Mouse (Mus musculus) forebrain, embryonic 11.5 days (tissue): Measurements from ENCODE around the gene Pi4k2a. TPM values are rescaled to one million over a fixed set of nuclear protein-coding genes. Genes with fewer than 3 reads are reported as not detected.

Source experiments
- ATAC-seq: fragments of 200-750 bp; cut with Nextera tagmentation; replicated peaks from 2 replicates; pipeline ENCODE4 v1.8.0; 2017; ENCODE audit warnings: moderate TSS enrichment; ENCODE audit not compliant: low FRiP score
- DNase-seq: peaks from one replicate; pipeline ENCODE4 v3.0.0-alpha.2; 2017; ENCODE audit warnings: low spot score
- H3K27ac ChIP-seq: fragments of 300-500 bp; sonication (generic); 2 replicates; pipeline ENCODE4 v1.5.1; 2014; ENCODE audit warnings: low read depth, low read length
- H3K27me3 ChIP-seq: fragments of 300-500 bp; sonication (generic); 2 replicates; pipeline ENCODE4 v1.6.1; 2014; ENCODE audit warnings: mild to moderate bottlenecking, low read length, mixed read lengths; ENCODE audit not compliant: control insufficient read depth, insufficient read depth
- H3K36me3 ChIP-seq: fragments of 300-500 bp; sonication (generic); 2 replicates; pipeline ENCODE4 v1.6.1; 2014; ENCODE audit warnings: mild to moderate bottlenecking, low read length, moderate library complexity, mixed read lengths; ENCODE audit not compliant: control insufficient read depth, insufficient read depth
- H3K4me1 ChIP-seq: fragments of 300-500 bp; sonication (generic); replicated peaks from 2 replicates; pipeline ENCODE4 v1.6.1; 2014; ENCODE audit warnings: low read length, mixed read lengths; ENCODE audit not compliant: control insufficient read depth, insufficient read depth
- H3K4me2 ChIP-seq: fragments of 300-500 bp; sonication (generic); 2 replicates; pipeline ENCODE4 v1.6.1; 2014; ENCODE audit warnings: low read depth, mild to moderate bottlenecking, low read length, moderate library complexity, mixed read lengths; ENCODE audit not compliant: severe bottlenecking
- H3K4me3 ChIP-seq: fragments of 300-500 bp; sonication (generic); 2 replicates; pipeline ENCODE4 v1.5.1; 2014; ENCODE audit warnings: low read depth, low read length
- H3K9ac ChIP-seq: fragments of 300-500 bp; sonication (generic); 2 replicates; pipeline ENCODE4 v1.6.1; 2014; ENCODE audit warnings: low read length
- H3K9me3 ChIP-seq: fragments of 300-500 bp; sonication (generic); 2 replicates; pipeline ENCODE4 v1.6.1; 2016; ENCODE audit warnings: low read length, mixed read lengths; ENCODE audit not compliant: control insufficient read depth
- WGBS: fragments of 180-500 bp; shearing (Covaris S2); extraction: QIAGEN DNeasy Blood & Tissue Kit; methylation state at CpG from one replicate; pipeline ENCODE4 v1.1.7; 2014; 5-methylcytosine and 5-hydroxymethylcytosine counted together
- polyA plus RNA-seq: library from polyadenylated mRNA; unstranded; fragments of >200 nt; fragmentation: Nextera tagmentation; extraction: Ambion mirVana; gene quantifications from 2 replicates; pipeline ENCODE4 v1.2.1, GENCODE M21; 2014

The Pi4k2a gene
- polyA plus RNA-seq, 1 experiment from 2014 or later: 29.0 TPM

DNA sequence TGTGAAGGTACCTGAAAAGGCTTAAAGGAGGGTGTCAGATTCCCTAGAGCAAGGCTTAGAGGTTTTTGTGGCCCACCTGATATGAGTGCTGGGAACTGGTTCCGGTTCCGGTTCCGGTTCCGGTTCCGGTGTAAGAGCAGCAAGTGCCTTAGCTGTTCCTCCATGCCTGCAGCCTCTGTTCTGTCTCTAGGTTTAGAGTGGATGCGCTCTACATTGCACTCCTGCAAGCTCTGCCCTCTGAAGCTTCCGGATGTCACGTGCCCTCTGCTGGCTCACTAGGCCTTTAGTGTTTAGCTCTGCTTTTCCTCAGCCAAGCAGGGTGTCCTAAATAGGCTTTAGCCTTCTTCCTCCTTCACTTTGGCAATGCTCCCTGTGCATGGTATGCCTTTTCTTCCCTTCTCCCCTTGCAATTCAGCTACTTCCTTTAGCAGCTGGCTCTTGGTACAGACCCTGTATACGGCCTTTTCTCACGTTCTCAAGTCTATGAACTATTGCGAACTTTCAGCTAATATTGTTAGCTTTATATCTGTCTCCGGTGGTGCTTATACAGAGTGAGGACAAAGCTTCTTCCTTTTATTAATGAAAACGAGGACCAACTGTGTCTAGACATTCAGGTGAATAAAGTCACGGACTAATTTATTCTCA is 1.0 kb upstream of the Pi4k2a start:
- peak; percentile 64 for DNase-seq
- Histone ChIP-seq H3K9me3 (no peaks in the 10 kb centered on the region), H3K36me3 (no peaks in the 10 kb centered on the region), H3K4me1 (peaks cover 11% of the 10 kb centered on the region; the same call in 1 of the 2 replicates), H3K27ac (0 out of 2 replicates have a peak overlapping the region, but pooled peaks have one; percentile 57), H3K4me3 (no peak overlapping the region; the same call in 1 of the 2 replicates), H3K9ac (0 out of 2 replicates have a peak overlapping the region, but pooled peaks have one; percentile 5), H3K27me3 (no peaks in the 10 kb centered on the region), H3K4me2 (peak overlapping the region; percentile 55)
- WGBS: 18% methylated on average over 14 of the region's 14 CpGs
- ATAC-seq: no peak

GRCm38 (mm10) chr19:42090637-42091141 is 419 bp downstream of the Pi4k2a start:
- H3K27me3 ChIP-seq: no peaks in the 10 kb centered on the region
- peaks cover 8% of the 10 kb centered on the region; the same call in 1 of the 2 replicates for H3K4me1 ChIP-seq
- WGBS: under 1% methylated on average over 52 of the region's 52 CpGs
- H3K9ac ChIP-seq: peak overlapping the region; percentile 86
- ATAC-seq (peak; percentile 66), DNase-seq (no peak)
- peak overlapping the region; percentile 94 for H3K4me2 ChIP-seq
- H3K27ac ChIP-seq: peak overlapping the region; percentile 46; the same call in 1 of the 2 replicates
- H3K36me3 ChIP-seq: no peaks in the 10 kb centered on the region; the same call in 1 of the 2 replicates
- H3K9me3 ChIP-seq: no peaks in the 10 kb centered on the region
- H3K4me3 ChIP-seq: peak overlapping the region; percentile 91

DNA sequence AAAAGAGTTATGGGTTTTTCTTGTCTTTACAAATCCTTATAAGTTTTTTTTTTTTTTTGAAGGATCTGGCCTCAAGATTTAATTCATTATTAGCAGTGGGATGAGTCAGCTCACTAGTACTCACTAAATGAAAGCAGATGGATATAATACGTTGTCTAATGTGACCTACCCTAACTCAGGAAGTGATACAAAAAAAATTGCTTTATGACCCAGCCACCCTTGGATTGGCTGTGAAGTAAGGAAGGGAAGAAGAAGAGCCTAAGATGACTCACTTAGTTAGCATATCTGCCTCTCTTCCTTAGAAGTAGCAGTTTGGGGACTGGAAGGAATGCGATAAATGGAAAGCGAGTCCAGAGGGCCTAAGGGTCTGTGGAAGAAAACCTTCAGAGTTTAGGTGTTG is 9.1 kb downstream of the Pi4k2a start:
- Histone ChIP-seq H3K4me2 (no peak overlapping the region), H3K36me3 (no peaks in the 10 kb centered on the region; the same call in 1 of the 2 replicates), H3K9ac (no peak overlapping the region), H3K27ac (no peak overlapping the region), H3K4me3 (no peak overlapping the region), H3K27me3 (no peaks in the 10 kb centered on the region), H3K9me3 (no peaks in the 10 kb centered on the region), H3K4me1 (no peaks in the 10 kb centered on the region)
- ATAC-seq: no peak
- 91% methylated on average over 3 of the region's 3 CpGs for WGBS
- no peak for DNase-seq

GRCm38 (mm10) chr19:42104681-42105080 is 14.4 kb downstream of the Pi4k2a start:
- no peak overlapping the region for H3K4me2 ChIP-seq
- no peak overlapping the region for H3K4me3 ChIP-seq
- H3K27ac ChIP-seq: no peak overlapping the region
- no peak for DNase-seq
- H3K9me3 ChIP-seq: no peaks in the 10 kb centered on the region
- H3K4me1 ChIP-seq: no peaks in the 10 kb centered on the region
- WGBS: 96% methylated on average over 9 of the region's 9 CpGs
- ATAC-seq: no peak
- no peaks in the 10 kb centered on the region for H3K27me3 ChIP-seq
- H3K36me3 ChIP-seq: peaks cover 4% of the 10 kb centered on the region; the same call in 1 of the 2 replicates
- no peak overlapping the region for H3K9ac ChIP-seq

- H3K27ac ChIP-seq: no peak overlapping the region
- no peak overlapping the region for H3K4me3 ChIP-seq
- ATAC-seq (no peak), DNase-seq (no peak)
- H3K36me3 ChIP-seq: no peaks in the 10 kb centered on the region; the same call in 1 of the 2 replicates
- 83% methylated on average over 4 of the region's 4 CpGs for WGBS
- no peak overlapping the region for H3K4me2 ChIP-seq
- H3K27me3 ChIP-seq: no peaks in the 10 kb centered on the region
- H3K9ac ChIP-seq: no peak overlapping the region
- H3K9me3 ChIP-seq: no peaks in the 10 kb centered on the region
- no peaks in the 10 kb centered on the region for H3K4me1 ChIP-seq
Measured at GRCm38 (mm10) chr19:42115783-42116335, 25.6 kb downstream of the Pi4k2a start.

- WGBS: 93% methylated on average over 9 of the region's 9 CpGs
- Histone ChIP-seq H3K36me3 (peaks cover 2% of the 10 kb centered on the region; the same call in 1 of the 2 replicates), H3K27me3 (no peaks in the 10 kb centered on the region), H3K9ac (no peak overlapping the region), H3K4me1 (no peaks in the 10 kb centered on the region), H3K4me3 (no peak overlapping the region), H3K4me2 (no peak overlapping the region), H3K27ac (no peak overlapping the region), H3K9me3 (no peaks in the 10 kb centered on the region)
- no peak for ATAC-seq
- no peak for DNase-seq
Measured at GRCm38 (mm10) chr19:42118142-42118541, 27.9 kb downstream of the Pi4k2a start.

DNA sequence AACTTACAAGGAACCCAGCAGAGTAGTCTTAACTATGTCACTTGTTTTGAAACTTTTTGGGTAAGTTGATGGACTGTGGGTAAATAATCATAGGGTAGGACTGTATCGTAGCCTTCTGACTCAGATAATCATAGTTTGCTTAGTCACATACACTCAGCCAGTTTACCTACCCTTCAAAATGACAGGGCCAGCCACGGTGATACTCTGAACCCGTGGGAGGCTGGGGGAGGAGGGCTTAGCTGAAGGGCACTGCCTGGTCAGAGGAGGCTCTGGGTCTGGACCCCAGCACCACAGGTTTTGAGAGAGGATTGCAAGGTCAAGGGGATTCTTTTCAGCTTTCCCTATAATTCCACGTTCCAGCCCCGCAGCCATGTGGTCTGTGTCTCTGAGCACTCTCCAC is 28.3 kb downstream of the Pi4k2a start:
- no peaks in the 10 kb centered on the region for H3K4me1 ChIP-seq
- no peak overlapping the region for H3K4me2 ChIP-seq
- H3K9me3 ChIP-seq: no peaks in the 10 kb centered on the region
- ATAC-seq (no peak), DNase-seq (no peak)
- no peaks in the 10 kb centered on the region for H3K27me3 ChIP-seq
- no peak overlapping the region for H3K27ac ChIP-seq
- no peak overlapping the region for H3K9ac ChIP-seq
- H3K36me3 ChIP-seq: peaks cover 2% of the 10 kb centered on the region; the same call in 1 of the 2 replicates
- WGBS: 85% methylated on average over 5 of the region's 5 CpGs
- no peak overlapping the region for H3K4me3 ChIP-seq

GRCm38 (mm10) chr19:42120451-42120850 is 30.2 kb downstream of the Pi4k2a start:
- H3K9ac ChIP-seq: no peak overlapping the region
- peaks cover 2% of the 10 kb centered on the region; the same call in 1 of the 2 replicates for H3K36me3 ChIP-seq
- no peak for ATAC-seq
- DNase-seq: no peak
- no peaks in the 10 kb centered on the region for H3K9me3 ChIP-seq
- H3K27ac ChIP-seq: no peak overlapping the region
- H3K4me2 ChIP-seq: no peak overlapping the region
- no peaks in the 10 kb centered on the region for H3K4me1 ChIP-seq
- no peaks in the 10 kb centered on the region for H3K27me3 ChIP-seq
- WGBS: 95% methylated on average over 8 of the region's 8 CpGs
- no peak overlapping the region for H3K4me3 ChIP-seq
